Mouse (Mus musculus) embryo, embryonic 9.5 days (tissue): ENCODE results near the gene Zfand2b.

Experiments
- DNase-seq: peaks from one replicate; pipeline ENCODE4 v3.0.0-alpha.2; 2017; ENCODE audit errors: extremely low spot score

The Zfand2b gene

DNA sequence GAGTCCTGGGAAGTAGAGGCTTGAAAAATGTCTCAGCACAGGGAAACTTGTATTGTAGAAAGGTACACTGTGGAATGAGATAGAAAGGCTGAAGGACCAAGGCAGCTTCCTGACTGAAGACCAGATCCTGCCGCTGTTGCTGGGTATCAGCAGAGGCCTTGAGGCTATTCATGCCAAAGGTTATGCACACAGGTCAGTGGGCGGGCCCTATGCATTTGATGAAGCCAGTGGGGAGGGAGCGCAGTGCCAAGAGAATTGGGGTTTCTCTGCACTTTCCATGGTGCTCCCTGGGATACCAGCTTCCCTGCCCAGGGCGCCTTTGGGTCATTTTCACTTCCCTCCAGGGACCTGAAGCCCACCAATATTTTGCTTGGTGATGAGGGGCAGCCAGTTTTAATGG is 44.1 kb downstream of the Zfand2b start:
- DNase-seq, result no peak

DNA sequence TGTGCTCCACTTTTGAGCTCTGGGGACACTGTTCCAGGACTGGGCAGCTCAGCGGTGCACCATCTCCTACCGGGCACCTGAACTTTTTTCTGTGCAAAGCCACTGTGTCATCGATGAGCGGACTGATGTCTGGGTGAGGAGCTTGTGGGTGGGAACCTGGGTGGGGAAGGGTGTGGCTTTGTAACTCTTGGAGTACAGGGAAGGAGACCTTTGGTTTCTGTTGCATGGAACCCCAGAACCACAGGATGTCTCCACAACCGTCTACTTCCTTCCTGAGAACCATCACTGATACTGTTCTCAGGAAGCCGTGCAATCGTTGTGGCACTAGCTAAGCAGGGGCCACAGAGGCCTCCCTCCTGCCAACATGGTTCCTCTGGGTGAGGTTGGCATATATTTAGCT is 44.6 kb downstream of the Zfand2b start:
- DNase-seq, result no peak

DNA sequence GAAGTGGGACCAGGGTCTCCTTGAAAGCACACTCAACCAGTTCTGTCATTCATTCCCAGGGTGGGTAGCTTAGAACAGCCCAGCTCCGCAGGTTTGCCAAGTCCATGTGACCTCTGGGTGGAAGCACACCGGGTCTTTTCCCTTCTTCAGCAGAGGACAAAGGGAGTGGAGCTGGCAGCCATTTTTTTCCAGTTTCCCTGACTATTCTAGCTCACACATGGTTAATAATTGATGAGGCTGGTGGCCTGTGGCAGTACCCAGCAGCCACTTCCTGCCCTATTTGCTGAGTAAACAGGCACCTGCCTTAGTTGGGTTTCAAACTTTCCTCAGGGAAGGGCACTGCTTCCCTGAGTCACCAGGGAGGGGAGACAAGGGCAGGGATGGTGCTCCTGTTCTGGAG is 46.0 kb downstream of the Zfand2b start:
- DNase-seq, result no peak

DNA sequence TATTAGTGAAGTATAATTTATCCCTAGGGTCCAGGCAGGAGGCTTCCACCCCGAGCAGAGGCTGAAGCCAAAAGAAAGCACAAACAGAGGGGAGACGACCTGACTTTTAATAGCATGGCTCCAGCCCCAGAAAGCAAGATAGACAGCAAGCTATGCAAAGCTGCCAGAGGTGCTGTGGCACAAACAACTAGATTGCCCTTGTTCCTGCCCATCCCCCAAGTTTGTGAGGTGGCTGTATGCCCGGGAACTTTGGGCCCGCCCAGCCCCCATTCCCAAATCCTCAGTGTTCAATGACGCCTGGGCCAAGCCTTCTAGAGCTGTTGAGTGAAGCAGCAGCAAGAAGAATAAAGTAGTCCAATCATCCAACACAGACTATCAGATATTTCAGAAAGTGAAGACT is 46.4 kb downstream of the Zfand2b start:
- no peak for DNase-seq

DNA sequence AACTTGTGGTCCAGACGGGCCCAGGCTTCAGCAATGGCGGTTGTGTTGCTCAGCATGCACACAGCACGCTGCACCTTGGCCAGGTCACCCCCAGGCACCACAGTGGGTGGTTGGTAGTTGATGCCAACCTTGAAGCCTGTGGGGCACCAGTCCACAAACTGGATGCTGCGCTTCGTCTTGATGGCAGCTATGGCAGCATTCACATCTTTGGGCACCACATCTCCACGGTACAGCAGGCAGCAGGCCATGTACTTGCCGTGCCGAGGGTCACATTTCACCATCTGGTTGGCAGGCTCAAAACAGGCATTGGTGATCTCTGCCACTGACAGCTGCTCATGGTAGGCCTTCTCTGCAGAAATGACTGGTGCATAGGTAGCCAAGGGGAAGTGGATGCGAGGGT is 47.3 kb downstream of the Zfand2b start:
- DNase-seq, result no peak

DNA sequence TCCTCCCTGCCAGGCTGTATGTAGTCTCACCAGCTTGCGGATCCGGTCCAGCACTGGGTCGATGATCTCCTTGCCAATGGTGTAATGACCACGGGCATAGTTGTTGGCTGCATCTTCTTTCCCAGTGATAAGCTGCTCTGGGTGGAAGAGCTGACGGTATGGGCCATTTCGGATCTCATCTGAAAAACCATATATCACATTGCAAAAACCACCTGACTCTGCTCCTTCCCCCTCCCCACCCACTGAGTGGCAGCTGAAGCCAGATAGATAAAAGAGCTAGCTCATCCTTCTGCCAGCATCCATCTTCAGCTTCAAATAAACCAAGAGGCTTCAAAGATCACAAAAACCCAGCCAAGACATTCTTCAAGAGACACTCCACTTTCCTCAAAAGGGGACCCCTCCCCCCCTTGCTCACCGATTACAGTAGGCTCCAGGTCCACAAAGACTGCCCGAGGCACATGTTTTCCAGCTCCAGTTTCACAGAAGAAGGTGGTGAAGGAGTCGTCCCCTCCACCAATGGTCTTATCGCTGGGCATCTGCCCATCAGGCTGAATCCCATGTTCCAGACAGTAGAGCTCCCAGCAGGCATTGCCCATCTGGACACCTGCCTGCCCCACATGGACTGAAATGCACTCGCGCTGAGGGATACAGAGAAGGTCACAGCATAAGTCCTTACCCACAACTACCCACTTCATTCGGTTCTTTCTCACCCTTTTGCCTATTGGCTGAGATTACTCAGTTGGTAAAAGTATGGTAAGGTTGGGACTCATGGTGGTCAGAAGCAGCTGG is 48.5 kb downstream of the Zfand2b start:
- DNase-seq, result no peak

DNA sequence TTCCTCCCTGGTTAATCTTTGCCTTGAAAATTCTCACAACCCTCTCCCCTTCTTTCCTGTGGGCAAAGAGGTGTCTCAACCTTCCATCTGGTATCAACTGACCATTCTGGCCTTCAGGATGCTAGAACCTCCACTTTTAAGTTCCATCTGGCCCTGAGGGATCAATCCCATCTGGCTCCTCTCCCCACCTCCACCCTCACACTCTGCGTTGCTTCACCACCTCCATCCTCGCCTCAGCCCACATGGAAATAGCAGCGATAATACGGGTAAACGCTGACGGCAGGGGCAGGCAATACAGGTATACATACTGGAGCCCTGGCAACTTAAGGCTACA is 49.4 kb downstream of the Zfand2b start:
- DNase-seq, result no peak

DNA sequence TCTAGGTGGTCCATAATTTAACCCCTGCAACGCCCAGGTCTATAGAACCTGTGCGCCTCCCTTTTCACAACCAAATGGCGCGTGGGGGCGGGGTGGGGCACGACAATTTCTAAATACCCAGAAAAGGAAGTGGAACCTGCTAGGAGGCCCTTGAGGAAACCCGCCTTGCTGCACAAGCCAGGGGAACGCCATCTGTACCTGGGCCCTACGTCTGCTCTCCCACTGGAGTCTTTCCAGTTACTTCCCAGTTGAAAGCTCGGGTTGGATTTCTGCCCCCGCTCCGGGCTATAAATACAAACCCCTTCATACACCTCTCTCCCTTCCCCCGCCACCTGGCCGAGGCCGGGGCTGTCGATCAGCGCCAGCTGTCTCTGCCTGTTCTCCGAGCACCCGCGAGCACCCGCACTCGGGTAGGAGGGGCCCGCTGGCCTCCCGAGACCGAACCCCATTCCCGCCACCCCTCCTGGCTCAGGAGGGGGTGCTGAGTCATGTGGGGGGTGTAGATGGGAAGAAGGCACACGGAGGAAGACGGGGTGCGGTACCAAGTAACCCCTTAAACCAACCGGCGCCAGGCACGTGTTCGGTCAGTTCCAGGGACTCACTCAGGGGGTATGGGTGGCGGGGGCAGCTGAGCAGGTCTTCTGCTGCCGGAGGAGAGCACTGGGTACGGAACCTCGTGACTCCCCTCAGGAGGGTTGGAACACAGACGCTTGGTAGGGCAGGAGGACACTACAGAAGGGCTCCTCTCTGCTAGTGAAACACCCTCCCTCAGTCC is 50.0 kb downstream of the Zfand2b start:
- peak; percentile 15 for DNase-seq

DNA sequence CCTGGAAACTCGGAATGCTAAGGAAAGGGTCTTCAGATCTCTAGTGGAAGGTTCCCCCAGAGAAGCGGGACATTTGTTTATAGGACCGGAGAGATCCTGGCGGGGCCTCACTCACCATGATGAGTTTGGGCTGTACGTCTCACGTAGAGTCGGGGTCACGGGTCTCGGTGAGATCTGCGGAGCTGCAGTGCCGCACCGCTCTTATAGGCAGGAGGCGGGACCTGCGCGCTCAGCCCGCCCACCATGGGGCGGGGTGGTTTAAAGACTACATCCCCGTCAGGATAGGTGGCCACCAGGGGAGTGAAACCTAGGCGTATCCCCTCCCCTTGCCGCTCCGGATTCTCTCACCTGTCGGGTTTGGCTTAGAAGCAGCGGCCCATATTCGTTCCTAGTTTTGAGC is 50.6 kb downstream of the Zfand2b start:
- DNase-seq, result peak; percentile 78

DNA sequence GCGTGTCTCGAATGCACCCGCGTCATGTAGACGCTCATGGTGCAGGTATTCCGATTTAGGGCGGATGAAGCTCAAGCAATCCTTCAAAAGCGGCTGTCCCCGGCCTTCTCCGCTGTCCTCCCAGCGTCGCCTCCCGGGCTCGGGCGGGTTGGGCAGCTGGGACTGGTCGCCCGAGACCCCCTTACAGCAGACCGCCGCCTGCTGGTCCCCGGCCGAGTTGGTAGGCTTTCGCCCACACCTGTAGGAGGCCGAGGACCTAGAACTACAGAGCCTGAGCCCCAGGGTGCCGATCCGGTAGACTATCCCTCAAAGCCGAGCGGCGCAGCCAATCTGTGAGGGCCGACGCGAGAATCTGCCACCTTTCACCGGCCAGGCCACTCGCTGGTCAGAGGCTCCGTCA is 51.1 kb downstream of the Zfand2b start, which contains the start of gene Tuba4a:
Gene Tuba4a, minus strand, starts transcription at position 335 of the 400 bp plus-strand sequence.
- DNase-seq, result no peak
